Mouse (Mus musculus) liver, postnatal 0 days (tissue): ENCODE measurements at regions not wholly inside any gene's neighbourhood (a gene's known extent, or its start where the extent isn't known, plus 50 kb on each side); places are given as distances from the start of the nearest gene placed in this dataset.

Experiments
- CTCF ChIP-seq: sonication (generic); IDR thresholded peaks from 2 replicates; pipeline ENCODE4 v1.5.1; 2016; ENCODE audit warnings: antibody characterized with exemption, low read depth
- EP300 ChIP-seq: IDR thresholded peaks from 2 replicates; pipeline ENCODE4 v1.6.1; 2016; ENCODE audit warnings: antibody characterized with exemption, low read depth, mild to moderate bottlenecking

DNA sequence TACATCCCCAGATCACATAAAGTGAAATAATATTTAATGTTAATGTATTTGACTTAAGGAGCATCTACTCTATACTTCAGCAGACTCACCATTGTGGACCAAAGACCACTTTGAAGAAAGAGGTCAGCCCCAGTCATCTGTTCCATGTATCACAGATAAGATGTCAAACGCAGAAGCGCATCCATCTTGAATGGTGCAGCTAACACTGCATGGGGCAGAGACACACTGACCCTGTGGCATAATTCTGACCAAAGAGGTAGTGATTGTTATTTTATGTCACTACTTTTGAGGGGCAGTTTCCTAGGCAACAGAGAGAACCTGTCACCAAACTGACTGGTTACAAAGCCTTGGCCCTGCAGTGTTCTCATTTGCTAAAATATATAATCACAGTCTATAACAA is 97.8 kb upstream of the Tmtc1 start:
- no peak for TF ChIP-seq CTCF
- TF ChIP-seq EP300: no peak
